Mouse (Mus musculus) cerebellum, postnatal 4 days (tissue): ENCODE measurements around the gene Mylk4.
A peak's percentile ranks its signal among the peaks of the same experiment; 100 is the strongest.

Source experiments
- DNase-seq, 2 experiments: peaks; one replicate each; pipeline ENCODE4 v3.0.0; 2022; ENCODE audit warnings: low spot score in 2 of 2, mixed read lengths in 1 of 2

Mylk4 gene

GRCm38 (mm10) chr13:32797085-32797484 is 13.3 kb upstream of the Mylk4 start:
- DNase-seq: no peak

GRCm38 (mm10) chr13:32795166-32795565 is 11.4 kb upstream of the Mylk4 start:
- DNase-seq: no peak

DNA sequence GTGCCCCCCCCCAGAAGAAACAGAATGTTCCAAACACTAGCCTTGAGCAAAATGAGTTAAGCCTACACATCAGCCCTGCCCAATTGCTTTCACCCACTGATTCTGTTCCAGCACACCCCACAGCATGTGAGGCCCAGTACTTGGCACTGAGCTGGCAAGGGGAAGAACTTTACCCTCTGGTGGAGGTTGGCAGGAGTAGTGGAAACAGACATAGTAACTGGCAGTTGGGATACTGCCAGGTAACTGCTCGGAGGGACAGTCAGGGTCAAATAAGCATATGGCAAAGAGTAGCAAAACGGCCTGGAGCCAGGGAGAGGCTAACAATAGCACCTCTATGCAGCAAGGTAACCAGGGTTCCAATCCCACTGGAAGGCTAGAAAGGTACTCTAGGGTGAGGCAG is 10.9 kb upstream of the Mylk4 start:
- no peak for DNase-seq

DNA sequence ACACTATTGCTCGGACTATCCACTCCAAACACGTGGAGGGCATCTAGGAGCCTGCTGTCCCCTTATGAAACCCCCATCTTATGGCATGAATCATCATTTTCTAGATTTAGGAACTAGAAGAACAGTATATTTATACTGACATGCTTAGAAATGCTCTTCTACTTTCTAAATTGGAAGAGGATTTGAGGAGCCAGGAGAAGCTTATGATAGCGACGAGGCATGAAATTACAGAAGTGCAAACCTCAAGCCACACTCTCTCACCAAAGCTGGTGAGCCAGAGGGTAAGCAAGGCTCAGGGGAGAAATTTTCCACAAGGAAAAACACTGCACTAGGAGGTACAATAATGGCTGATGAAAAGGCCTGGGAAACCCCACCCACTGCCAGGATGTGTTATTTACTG is 6.0 kb upstream of the Mylk4 start:
- DNase-seq: no peak

GRCm38 (mm10) chr13:32787584-32787983 is 3.8 kb upstream of the Mylk4 start:
- DNase-seq: no peak

DNA sequence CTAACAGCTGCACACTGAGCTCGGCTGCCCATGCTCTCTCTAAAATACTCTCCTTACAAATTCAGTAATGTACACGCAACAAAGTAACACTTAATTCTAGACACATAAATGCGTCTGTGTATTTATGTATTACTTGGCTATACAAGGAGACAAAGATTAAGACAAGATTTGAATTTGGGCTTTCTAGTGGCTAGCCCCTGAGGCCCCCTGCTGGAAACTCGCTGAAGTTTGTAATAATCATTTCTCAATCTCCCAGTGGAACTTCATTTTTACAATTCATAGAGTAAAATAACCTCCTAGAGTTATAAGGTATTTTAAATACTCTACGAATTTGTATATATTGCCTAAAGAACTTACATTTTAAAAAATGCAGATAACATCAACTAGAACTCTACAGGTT is 699 bp downstream of the Mylk4 start:
- no peak for DNase-seq

- DNase-seq: no peak
These were observed 4.9 kb downstream of the Mylk4 start for GRCm38 (mm10) chr13:32778861-32779260.

GRCm38 (mm10) chr13:32776350-32776749 is 7.4 kb downstream of the Mylk4 start:
- no peak for DNase-seq

DNA sequence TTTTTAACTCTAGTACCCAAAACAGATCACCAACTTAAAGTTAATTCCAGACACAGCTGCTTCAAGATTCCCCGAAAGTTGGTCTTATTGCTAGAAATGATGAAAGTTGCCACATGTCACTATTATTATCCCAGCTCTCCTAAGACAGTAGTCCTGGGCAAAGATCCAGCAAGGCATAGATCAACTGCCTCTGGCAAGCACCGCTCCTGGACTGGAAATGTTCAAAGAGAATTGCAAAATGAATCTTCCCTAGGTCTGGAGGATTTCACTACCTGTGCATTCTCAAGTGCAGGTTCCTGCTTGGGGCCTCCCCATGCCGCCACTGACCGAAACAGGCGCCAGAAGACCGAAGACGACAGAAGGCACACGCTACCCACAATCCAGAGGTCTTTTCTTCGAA is 7.9 kb downstream of the Mylk4 start:
- DNase-seq: no peak

DNA sequence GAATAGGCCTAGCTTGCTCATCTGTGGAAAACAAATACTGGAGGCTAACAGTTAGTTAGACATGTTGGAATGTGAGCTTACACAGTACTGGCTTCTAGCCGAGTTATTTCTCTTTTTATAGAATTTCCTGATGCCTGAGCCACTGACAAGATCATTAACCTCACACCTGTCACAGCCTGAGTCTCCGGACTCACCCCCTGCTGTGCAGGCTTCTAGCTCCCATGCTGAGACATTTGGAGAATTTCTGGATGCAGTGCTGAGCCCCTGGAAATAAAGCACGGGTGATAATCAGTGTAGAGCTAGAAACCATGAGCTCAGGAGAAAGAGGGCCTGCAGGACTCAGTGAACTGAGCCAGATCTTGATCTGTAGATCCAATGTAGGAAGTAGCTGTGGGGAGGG is 13.8 kb downstream of the Mylk4 start:
- no peak for DNase-seq

- peak in 1 of 2 experiments; percentile 15 for DNase-seq
These were observed 15.7 kb downstream of the Mylk4 start for GRCm38 (mm10) chr13:32768104-32768503.

- DNase-seq: no peak
These were observed 19.3 kb downstream of the Mylk4 start for GRCm38 (mm10) chr13:32764448-32764847.

DNA sequence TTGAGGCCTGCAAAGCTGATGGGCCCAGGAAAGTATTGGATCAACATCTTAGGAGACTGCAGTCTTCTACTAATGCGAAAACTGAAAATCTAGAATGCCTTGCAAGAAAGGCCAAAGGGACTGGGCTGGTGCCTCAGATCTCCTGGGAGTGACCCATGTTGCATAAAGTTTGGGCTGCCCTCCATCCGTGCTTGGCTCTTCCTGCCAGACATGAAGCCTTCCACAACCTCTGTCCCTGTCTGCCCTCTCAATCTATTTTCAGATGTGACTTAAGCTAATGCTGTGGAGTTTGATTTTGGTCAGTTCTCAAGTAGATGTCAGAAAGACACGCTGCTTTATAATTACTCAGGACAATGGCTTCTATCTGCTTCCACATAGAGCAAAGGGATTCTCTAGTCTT is 20.6 kb downstream of the Mylk4 start:
- no peak for DNase-seq

GRCm38 (mm10) chr13:32760795-32761194 is 23.0 kb downstream of the Mylk4 start:
- DNase-seq: no peak

GRCm38 (mm10) chr13:32759036-32759435 is 24.7 kb downstream of the Mylk4 start:
- DNase-seq: no peak

DNA sequence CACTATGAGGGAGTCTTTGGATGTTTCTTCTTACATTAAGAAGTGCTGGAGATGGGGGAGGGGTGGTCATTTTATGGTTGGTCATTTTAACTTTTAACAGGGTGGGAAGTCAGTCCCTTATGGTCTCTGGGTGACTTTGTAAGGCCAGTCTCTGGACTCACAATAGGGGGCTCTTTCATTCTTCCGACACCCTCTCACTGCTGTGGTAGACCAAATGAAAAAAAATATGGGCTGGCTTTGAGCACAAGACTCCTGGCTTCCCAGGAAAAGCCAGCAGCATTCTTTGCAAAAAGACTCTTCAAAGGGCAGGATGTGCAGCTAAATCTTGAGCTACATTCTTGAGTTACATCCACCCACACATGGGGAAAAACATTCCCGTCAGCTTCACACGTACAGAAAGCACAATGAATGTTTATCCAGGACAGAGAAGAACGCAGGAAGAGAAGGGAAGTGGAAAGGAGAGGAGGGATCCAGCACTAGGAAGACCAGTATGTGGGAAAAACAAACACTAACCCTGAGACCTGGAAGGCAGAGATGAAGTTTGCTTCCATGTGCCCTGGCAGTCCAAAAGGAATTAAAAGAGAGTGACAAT is 31.6 kb downstream of the Mylk4 start:
- no peak for DNase-seq

DNA sequence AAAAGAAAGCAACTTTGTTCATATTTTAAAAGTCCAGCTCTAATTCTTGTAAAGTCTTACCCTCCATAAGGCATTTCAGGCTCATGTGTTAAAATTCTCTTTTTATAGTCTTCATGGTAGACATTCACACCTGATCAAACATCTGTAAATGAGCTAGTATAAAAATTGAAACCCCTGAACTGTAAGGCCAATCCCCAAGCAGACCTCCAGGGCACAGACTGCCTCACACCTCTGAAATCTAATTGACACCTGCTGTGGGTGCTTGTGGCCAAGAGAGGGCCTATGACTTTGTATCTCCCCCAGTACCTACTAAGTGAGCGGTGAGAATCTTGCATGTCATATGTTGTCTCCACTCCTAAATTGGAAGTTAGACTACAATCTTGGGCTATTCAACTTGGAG is 33.2 kb downstream of the Mylk4 start:
- no peak for DNase-seq

- no peak for DNase-seq
These were observed 35.3 kb downstream of the Mylk4 start for GRCm38 (mm10) chr13:32748421-32748820.

DNA sequence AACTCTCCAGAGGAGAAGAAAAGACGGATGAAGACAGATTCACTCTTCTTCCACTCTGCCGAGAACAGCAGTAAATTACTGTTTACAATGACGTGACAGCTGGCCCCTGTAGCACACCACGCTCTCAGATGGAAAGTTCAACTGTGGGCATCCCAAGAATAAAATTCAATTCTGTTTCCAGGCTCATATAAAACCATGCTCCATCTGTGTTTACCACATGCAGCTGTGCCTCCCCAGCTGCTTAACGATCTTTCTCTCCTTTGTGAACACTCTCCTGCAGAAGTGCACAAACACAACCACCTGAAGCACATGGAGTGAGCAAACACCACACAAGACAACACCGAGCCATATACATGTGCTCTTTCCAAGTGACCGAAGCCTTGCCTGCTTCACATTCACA is 42.6 kb downstream of the Mylk4 start:
- no peak for DNase-seq

DNA sequence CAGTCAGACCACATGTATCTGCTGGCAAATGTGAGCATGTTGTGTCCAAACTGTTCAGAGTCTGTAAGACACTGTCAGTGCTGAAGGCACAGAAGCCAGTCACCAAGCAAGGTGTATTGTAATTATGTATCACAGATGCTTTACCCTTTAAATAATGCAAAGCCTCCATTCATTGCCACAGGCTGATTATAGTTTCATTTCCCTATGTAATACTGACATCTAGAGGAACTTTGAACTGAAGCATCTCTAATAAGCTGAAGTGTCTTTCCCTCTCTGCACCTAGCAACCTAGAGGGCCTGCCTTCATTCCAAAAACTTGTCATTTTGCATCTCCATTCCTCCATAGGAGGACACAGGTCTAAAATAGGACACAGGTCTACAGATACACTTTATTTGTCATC is 52.5 kb downstream of the Mylk4 start:
- DNase-seq: no peak

DNA sequence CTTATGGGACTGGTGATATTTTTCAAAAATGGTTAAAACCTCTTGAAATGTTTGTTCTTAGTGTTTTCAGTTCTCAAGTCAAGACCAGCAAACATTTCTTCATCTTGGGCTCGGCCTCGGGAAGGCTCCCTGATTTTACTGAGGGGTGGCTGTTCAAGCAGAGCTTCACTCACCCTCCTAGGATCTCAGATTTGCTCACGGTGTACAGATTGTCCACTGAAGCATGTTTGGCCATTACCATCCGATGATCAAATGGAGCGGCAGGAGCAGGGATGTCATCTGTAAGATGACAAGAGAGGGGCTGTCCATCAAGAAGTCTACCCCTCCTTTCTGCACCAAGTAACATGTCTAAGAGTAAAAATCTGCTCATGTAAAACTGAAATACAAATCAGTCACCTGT is 59.1 kb downstream of the Mylk4 start:
- no peak for DNase-seq

GRCm38 (mm10) chr13:32721717-32722116 is 62.0 kb downstream of the Mylk4 start:
- DNase-seq: no peak

DNA sequence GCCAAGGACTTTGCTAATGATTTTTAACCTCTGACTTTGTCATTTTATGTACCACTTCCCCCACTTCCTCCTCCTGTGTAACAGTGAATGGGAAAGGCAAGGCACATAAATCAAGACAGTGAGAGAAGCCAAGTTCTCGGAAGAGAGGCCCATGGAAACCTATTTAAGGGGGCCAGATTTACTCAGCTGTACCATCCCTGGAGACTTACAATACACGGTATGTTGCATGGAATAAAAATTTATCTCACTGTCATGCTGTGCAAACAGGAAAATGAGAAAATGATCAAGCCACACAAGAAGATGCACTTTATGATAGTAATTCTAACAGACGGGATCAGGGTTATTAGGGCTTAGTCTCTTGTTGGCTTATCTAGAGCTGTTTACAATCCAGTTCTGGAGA is 64.5 kb downstream of the Mylk4 start:
- no peak for DNase-seq

- no peak for DNase-seq
These were observed 66.0 kb downstream of the Mylk4 start for GRCm38 (mm10) chr13:32717709-32718108.
